Mouse (Mus musculus) induced T-regulatory cell, adult 2 months (primary cell): Measurements from ENCODE around the gene Asrgl1.
"Not testable (repeated sequence)": the region's sequence is repeated elsewhere in the genome, so short reads cannot be mapped to it uniquely, and the experiment has no call there.

ENCODE experiments used
- DNase-seq: peaks from one replicate; pipeline ENCODE4 v3.0.0-alpha.2; 2012; ENCODE audit warnings: low read depth

Gene Asrgl1

DNA sequence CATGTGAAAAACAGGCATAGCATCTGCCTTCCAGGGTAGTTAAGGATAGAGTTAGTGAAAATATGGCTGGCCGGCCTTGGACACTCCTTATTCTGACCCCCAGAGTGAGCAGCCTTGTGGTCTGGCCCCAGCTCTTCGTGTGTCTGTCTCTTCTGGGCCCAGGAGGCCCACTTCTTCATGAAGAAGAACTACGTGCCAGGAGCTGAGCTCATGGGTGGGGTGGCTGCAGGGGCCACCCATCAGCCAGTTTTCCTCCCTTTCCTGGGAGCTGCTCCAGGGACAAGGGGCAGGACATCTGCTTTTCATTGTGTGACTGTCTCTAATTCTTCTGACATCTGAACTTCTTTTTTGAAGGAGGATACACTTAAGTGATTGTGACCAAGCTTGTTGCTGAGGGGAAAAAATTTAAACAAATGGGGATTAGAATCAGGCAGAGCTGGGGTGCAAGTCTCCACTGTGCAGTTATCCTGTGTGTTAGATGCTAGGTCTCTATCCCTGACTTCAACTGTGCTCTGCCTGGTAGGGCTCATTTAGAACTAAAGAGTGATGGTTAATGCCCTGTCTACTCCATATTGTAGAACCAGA lies 30.2 kb downstream of the Asrgl1 start:
- DNase-seq = no peak

DNA sequence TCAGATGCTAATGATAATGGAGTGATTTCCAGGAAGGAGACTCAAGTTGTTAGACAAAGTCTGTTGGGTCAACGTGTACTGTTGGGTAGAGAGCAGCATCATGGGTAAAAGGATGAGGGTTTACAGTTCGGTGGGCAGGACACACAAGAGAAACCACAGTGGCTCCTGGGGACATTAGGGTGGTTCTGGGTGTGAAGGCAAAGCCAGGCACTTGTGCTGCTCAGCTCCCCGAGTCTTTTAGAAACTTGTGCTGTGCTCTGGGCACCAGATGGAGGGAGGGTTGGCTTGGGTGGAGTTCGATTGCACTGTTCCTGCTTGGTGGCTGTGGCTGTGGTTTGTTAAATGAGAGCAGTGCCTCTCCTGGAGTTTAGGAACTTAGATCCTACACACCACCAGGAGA lies 31.4 kb downstream of the Asrgl1 start:
- peak; percentile 46 for DNase-seq

DNA sequence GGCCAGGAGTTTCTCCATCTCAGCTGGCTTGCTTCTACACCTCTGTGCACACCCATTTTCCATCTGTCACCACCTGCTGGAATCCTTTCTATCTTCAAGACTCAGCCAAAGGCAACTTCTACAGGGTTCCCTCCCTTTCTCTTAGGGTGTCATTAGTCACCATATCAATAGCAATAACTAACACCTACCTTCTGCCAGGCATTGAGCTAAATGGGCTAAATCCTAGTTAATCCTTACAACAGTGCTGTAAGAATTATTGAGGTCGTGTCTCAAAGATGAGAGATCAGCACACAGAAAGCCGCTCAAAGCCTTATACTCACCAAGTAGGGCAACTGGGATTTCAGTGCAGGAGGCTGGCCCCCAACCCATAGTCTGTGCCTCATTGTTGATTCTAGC lies 34.4 kb downstream of the Asrgl1 start:
- no peak for DNase-seq

DNA sequence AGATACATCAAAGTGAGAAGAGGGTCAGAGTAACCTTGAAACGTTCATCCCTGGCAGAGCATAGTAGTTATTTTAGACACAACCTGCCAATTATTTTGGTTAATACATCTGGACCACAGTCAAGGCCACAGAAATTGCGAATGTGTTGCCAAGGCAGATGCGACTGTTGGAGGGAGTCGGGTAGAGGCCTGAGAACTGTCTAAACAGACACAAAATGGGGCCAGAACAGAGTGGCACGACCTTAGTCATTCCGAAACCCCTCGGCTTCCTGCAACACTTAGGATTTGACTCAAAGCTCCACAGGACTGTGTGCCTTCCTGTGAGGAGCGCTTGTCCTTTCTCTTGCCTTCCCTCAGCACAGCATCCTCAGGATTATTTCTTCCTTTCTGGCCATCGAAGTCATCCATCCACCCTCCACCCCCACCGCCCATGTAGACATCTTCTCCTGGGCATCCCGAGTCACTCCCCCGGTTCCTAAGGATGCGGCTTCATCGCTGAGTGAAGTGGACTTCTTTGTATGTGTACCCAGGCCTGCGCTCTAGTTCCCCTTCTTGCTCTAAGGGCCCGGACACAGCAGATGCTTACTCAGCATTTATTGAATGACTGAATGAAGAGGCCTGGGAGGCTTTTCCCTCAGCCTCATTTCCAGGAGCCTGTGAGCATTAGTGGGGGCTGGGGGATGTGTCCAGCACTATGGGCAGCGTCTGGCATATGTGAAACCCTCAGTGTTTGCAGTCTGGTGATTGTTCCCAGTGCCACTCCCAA lies 35.0 kb downstream of the Asrgl1 start:
- DNase-seq = peak; percentile 82

DNA sequence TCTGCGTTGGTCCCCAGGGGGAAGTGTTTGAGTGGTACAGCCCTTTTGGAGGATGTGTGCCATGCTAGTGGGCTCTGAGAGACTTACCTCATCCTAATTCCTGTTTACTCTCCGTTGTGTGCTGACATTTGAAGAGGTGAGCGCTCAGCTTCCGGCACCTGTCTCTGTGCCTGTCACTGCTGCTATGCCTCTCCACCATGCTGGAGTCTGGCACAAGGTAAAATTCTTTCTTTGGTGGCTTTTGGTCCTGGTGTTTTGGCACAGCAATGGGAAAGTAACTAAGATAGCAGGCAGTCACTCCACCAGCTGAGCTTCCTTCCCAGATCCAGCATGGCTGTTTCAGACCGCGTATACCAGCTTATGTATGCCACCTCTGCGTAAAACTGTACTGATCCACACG lies 35.7 kb downstream of the Asrgl1 start:
- no peak for DNase-seq

DNA sequence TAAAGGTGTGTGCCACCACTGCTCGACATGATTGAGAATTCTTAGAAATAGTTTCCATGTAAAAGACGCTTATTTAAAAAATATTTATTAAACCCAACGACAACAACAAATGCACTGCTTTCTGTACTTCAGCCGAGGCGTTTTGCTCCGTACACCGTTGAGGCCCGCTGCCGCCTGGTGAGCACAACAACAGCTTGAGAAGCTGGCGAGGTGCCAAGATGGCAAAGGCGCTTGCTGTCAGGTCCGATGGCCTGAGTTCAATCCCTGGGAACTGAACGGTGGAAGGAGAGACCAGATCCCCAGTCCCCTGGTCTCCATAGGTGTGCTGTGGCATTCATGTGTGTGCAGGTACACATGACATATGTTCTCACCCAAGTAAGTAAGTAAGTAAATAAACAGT lies 38.0 kb downstream of the Asrgl1 start:
- DNase-seq = no peak

DNA sequence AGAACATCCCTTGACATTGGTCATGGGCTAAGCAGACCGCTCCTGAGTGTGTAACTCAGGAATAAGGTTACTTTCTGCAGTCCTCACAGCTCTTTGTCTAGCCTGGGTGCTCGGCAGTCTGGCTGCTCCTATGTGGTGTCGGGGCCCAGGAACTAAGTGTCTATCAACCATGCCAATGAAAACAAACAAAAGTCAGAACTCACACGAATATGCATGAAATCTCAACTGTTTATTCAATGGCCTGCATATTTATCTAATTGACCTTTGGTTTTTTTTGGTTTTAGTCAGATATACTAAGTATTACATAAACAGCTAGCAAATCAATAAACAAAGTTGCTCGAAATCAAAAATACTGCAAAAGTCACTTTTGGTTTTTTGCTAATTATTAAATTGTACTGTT lies 40.3 kb downstream of the Asrgl1 start:
- DNase-seq = no peak

DNA sequence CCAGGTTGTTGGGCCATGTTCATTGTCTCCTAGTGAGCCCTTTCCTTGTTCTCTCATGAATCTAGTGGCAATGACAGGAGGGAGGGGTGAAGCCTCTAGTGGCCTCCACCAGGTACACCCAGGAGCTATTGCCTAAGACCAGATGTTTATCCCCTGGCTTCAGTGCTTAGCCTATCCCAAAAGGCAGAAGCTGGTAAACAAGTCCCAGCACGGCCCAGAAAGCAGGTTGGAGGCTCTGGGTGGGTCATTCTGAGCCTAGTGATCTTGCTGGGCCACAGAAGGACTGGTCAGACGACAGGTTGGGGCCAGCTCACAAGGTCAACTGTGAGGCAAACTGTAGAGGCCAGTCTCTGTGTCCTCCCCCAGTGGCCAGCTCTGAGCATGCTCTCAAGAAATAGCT lies 44.7 kb downstream of the Asrgl1 start:
- DNase-seq = no peak

DNA sequence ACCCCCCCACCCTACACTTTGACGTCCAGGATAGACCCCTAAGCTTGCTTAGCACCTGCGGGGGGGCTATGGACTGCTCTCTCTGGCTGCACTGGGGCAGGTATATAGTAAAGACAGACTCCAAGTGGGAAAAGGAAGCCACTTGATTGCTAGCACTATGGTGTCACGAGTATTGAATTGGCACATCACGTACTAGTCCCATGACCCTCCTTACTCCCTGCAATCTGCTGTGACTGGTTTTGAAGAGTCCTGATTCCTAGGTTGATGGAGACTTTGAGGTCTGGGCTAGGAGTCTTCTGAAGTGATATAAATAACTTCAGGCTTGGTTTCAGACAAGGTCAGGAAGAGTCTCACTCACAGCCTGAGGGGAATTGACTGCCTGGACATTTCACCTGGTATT lies 45.2 kb downstream of the Asrgl1 start:
- no peak for DNase-seq

DNA sequence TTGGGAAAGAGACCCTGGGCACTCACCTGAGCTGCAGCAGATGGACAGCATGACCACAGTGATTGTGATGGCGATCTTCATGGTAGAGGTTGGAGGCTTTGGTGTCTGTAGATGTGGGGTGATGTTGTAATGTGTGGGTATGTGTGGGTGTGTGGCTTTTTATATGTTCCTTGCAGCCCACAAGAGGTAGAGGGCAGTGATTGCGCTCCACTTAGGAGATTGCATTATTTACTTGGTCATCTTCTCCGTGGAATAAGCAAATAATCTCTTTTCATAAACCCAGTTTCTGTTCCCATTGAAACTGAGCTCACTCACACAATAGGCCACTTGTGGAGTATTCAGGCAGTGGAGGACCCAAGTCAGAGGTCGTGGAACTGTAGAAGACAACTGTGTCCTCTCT lies 47.6 kb downstream of the Asrgl1 start, which contains the start of gene Scgb1a1:
TSS of gene Scgb1a1 (minus strand) at position 138 of the 400 bp plus-strand sequence.
- no peak for DNase-seq

DNA sequence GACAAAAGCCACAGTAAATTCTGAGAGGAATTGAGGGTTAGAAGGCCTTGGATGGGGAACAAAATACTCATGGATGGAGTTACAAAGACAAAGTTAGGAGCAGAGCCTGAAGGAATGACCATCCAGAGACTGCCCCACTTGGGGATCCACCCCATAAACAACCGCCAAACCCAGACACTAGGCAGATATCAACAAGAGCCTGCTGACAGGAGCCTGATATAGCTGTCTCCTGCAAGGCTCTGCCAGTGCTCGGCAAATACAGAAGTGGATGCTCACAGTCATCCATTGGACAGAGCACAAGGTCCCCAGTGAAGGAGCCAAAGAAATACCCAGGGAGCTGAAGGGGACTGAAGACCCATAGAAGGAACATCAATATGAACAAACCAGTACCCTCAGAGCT lies 51.5 kb downstream of the Asrgl1 start:
- DNase-seq = not testable (repeated sequence)

DNA sequence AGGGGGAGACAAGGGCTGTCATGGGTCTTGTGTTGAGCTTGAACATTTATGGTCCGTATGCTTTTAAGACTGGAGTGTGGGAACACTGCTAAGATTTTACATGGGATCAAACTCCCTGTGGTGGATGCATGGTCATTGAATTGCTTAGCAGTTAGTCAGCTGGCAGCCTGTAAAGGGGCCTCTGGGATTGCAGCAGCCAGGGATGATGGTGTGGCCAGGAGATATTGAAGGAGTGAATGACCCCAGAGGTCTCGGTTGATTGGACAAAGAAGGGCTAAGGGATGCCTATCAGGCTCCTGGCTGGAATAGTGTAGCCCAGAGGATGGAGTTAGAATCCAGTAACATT lies 52.5 kb downstream of the Asrgl1 start:
- DNase-seq = no peak

DNA sequence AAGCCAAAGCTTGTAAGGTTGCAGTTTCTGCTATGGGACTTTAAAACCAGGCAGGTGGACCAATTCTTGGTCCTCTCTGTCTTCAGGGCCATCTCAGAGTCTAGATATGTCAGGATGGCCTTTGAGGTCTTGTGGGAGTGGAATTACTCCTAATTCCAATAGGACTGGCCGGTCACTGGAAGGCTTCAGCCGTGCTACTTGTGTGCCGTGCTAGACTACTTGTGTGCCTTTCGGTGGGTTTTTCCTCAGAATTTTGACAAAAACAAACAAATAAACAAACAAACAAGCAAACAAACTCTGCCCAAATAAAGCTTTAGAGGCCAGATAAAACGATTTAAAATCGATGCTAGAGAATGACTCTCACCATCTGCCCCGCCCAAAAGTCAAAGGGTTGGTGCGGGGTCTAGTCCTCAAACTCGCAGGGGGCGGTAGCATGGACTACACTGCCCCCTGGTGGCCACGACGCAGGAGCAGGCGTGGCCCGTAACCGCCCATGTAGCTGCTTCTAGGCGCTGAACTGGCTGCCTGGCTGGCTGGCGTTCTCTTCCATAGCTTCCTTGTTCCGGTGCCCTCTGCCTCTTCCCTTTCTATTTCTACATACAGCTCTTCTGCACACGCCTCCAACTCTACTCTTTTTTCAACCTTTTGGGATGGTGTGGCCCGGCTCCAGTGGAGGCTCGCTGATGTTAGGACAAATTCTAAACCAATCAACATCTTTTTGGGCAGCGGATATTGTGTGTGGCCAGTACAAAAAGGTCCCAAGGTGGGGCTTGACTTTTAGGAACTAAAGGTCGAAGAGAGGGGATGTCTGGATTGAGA lies 53.0 kb downstream of the Asrgl1 start:
- peak; percentile 92 for DNase-seq

DNA sequence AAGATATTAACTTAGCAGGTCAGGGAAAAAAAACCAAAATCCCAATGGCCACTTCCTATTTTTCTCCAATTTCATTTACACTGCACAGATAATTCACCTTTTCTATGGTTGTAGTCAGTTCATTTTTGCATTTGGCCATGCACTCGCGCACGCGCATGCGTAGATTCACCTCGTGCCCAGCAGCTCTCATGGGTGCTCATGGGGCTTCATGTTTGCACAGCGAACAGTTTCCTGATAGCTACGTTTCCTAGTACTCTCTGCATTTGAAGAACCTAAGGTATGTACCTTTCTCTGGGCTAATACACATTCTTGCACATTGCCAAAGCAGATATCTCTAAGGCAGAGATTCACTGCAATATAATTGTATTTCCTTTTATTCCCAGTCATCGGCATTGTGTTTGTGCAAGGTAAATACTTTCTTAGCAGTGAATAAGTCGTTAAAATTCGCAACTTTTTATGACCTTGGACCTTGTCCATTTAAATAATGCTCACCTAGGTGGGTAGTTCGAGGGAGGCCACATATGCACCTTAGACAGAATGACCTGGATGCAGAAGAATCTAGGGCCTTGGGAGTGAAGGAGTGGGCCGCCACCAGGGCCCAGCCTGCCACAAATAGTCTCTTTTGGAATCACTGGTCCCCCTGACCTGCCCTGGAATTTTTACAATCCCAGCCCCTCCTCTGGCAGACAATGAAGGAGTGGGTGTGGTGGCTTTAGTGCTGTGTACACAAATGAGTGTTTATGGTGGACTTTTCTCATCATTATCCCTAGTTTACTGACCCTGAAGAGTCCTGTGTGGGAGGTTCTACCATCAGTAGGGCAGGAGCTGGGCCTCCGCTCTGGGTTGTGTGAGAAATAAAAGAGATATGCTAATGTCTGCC lies 53.9 kb downstream of the Asrgl1 start:
- DNase-seq = no peak

DNA sequence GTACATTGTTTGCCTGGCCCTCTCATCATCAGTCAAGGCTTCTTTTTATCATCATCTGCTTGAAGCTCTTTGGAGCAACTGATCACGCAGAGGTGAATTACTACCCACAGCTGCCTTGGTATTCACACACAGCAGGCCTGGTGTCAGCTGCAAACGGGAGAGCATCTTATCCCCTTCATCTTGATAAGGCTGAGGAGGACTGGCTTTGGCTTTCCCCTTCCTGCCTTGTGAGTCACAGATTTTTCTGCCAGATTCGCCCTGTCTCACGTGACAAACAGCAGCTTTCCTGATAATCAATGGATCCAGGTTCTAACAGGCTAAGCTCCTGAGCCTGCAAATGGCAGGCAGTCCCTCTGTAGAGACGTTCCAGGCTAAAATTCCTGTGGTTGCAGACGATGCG lies 55.5 kb downstream of the Asrgl1 start:
- DNase-seq = peak; percentile 55

DNA sequence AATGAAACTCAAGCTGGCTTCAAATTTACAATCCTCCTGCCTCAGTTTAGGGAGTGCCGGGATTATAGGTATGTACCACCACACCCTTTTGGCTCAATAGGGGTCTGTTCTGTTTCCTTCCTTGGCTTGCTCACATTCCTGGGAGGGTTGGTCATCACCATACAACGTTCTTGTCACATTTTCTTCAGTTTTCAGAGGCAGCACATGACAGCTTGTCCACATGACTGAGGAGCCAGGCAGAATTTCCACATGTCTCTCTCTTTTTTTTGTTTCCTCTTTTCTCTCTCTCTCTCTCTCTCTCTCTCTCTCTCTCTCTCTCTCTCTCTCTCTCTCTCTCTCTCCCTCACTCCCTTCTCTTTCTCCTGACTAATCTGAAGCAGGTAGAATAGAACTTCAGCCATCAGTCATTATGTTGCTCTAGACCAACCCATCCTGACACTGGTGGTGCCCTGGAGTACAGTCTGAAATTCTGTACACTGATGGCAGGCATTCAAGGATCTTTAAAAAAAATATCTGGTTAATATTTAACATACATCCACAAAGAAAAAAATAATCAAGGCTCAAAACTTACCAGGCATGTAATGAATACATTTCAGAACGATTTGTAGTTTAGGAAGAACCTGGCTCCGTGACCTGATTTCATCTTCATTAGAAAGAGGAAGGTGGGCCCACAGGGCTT lies 58.3 kb downstream of the Asrgl1 start:
- DNase-seq = no peak

DNA sequence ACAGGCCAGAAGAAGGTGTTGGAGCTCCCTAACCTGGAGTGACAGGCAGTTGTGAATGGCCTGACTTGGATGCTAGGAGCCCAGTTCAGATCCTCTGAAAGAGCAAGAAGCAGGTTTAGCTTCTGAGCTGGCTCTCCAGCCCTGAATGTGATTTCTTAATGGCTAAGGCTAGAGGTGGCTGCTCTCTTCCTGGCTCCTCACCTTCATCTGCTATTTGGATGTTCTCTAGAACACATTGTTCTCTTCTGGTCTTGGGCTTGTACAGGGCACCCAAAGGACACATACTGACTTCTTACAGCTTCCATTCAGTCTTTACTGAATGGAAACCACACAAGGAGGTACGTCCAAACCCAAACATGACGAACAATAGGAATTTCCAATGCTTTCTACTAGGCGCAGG lies 59.4 kb downstream of the Asrgl1 start:
- DNase-seq = no peak

DNA sequence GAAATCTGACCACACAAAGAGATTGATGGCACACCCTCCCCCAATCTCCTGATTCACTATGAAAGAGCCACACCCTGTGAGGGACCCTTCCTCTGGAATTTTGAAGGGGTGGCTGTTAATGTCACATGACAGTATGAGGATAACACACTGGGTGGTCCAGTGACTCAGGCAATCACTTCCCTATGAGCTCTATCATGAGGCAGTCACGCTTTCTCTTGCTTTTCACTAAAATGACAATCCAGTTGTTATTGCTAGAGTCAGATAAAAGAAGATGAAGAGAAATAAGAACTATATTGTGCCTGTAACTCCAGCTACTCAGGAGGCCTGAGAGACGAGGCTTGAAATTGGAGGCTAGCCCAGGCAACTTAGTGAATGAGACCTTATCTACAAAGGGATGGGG lies 59.9 kb downstream of the Asrgl1 start:
- DNase-seq = no peak

DNA sequence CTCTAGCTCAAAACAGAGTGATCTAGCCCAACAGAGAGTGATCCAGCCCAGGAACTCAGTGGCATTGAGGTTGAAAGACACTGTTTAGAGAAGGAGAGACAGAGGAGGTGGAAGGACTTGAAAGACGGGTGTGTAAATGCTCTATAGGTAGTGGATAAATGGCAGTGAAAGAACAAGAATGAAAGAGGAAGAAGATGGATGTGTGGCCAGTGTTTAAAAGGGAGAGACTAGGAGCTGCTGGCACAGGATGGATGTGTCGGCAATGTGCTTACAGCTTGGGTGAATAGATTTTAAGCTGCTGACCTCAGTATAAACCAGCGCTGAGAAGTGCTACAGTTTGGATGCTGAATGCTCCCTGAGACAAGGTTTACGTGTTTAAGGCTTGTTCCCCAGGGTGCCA lies 61.0 kb downstream of the Asrgl1 start:
- DNase-seq = no peak

DNA sequence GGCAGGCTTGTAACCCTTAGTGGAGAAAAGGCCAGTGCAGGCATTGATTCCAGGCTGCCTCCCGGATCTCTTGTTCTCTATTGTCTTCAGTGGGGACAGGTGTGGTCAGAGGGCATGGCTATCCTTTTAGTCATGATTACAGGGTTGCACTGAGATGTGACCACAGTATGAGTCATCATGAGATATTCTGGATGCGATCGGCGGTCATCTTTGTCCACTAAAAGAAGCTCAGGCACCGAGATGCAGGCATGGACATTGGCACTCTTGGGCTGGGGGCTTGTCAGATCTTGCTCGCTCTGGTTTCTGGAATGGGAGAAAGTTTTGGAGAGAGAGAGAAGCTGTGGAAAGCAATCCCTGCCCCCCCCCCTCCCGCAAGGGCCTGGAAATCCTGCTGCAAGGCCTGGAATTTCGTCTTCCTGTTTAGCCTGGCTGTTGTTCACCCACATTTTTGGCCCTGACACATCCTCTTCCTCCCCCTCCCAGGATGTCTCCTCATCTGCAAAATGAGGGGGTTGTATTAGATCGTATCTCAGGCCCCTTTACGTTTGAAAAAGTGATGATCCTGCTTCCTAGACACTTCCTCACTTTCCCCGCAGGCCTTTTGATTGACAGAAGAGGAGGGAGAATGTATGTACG lies 61.5 kb downstream of the Asrgl1 start:
- DNase-seq = no peak

DNA sequence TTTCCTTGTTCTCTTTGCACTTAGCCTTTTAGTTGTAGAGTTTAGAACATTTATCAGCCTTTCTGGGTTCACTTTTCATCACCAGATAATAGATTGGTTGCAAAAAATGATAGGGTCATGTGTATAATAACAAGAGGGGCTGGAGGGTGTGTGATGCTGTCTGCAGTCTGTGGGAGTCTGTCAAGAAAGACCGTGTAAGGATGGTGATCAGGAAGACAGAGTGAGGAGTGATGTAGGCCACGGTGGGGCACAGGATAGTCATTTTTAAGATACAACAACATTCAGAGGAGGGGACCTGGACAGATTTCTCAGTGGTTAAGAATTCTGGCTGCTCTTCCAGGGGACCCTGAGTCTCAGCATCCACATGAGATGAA lies 63.3 kb downstream of the Asrgl1 start:
- DNase-seq = no peak
